Mouse (Mus musculus) Patski (cell line): ENCODE measurements around the gene Smim15. TPM values are rescaled to one million over a fixed set of nuclear protein-coding genes. Genes with fewer than 3 reads are reported as not detected.

Source experiments
- ATAC-seq: fragments of 100-300 bp; one replicate; pipeline ENCODE4 v1.8.0; 2021
- CTCF ChIA-PET: fragments of 350-600 bp; sonication (Branson Sonifier 250); formaldehyde crosslinking; loops from one replicate; lab custom pipeline; 2022; ENCODE audit warnings: inconsistent platforms; lab: Charles Lee
- POLR2A ChIA-PET: fragments of 350-600 bp; sonication (Branson Sonifier 250); formaldehyde crosslinking; loops from one replicate; lab custom pipeline; 2022; ENCODE audit warnings: antibody characterized with exemption, inconsistent platforms; lab: Charles Lee
- DNase-seq: peaks from one replicate; pipeline ENCODE4 v3.0.0-alpha.2; 2011; ENCODE audit warnings: low read depth, low spot score
- H3K27me3 ChIP-seq: fragments of 371-371 bp; one replicate; pipeline ENCODE4 v1.5.1; 2021
- CTCF ChIP-seq: fragments of 100-300 bp; IDR thresholded peaks from one replicate; pipeline ENCODE4 v1.5.1; 2021
- in situ Hi-C: fragments of 300-500 bp; cut with MboI; formaldehyde crosslinking; loops from 3 replicates; pipeline ENCODE4 v1.11.1; 2018; ENCODE audit warnings: low pct_unique_long_range_greater_than_20kb, mixed read lengths
- polyA plus RNA-seq: library from polyadenylated mRNA; unstranded; gene quantifications from one replicate; pipeline ENCODE4 v1.2.3, GENCODE M21; 2021

The Smim15 gene
- polyA plus RNA-seq, 1 experiment from 2014 or later, result 69.3 TPM

DNA sequence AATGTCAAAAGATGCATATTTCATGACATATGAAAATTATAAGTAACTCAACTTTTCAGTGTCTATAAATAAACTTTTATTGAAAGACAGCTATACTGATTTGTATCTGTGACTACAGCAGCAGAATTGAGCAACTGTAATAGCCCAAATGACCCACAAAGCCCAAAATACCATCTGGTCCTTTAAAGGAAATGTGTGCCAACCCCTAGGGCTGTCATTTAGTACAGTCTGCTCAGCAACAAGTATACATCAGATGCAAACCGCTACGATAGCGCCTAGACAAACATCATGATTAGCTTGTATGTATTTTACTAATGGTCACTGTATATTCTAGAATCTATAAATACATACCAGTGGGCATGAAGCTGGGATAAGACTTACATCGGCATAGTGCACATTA is 39.8 kb downstream of the Smim15 start:
- DNase-seq (no peak), ATAC-seq (no peak)
- TF ChIP-seq CTCF, result no peak
- in situ Hi-C loops, result no loop called here
- ChIA-PET CTCF (interaction anchor here (0.9 to 1.3 kb wide), 2 partner anchors 8 to 33 kb away, joined by 3 to 4 read pairs; no protein-coding TSS in a partner anchor), POLR2A (no interaction called here)
- no peaks in the 10 kb centered on the region for H3K27me3 ChIP-seq

DNA sequence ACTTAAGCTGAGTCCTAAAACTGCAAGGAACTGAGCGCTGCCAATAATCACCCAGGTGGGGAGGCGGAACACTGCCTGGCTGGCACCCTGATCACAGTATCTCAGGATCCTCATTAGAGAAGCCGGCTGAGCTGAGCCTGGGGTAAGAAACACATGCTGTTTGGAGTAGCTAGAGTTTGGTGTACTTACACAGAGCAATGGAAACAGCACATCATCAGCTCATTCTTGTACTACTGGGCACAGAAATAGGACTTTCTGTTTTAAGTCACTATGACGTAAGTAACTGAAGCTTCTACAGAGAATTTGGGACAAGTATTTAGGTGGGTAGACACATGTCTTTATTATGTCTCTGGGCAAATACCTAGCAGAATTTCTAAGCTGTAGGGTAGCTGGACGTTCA is 41.8 kb downstream of the Smim15 start:
- no peak for TF ChIP-seq CTCF
- ChIA-PET POLR2A (no interaction called here), CTCF (interaction anchor here (1.0 to 1.9 kb wide), 2 partner anchors 9 to 16 kb away, joined by 3 to 4 read pairs; no protein-coding TSS in a partner anchor)
- in situ Hi-C loops, result no loop called here
- no peak for ATAC-seq
- no peak for DNase-seq
- no peaks in the 10 kb centered on the region for H3K27me3 ChIP-seq

DNA sequence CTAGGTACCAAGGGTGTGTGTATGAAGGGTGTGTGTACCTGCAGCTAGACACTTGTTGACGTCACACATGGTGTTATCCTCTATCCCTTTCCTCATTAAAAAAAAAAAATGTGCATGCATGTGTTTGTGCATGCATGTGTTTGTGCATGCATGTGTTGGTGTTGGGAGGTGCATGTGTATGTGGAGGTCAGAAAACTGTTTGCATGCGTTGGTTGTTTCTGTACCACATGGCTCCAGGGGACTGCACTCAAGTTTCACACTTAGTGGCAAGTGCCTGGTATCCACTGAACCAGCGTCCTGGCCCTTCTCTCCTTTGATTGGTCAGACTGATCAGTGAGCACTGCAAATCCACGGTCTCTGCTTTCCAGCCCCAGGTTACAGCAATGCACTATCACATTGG is 42.5 kb downstream of the Smim15 start:
- no peaks in the 10 kb centered on the region for H3K27me3 ChIP-seq
- DNase-seq, result no peak
- in situ Hi-C loops, result no loop called here
- ChIA-PET POLR2A (no interaction called here), CTCF (interaction anchor here (0.6 to 1.9 kb wide), 3 partner anchors 9 to 20 kb away, joined by 3 to 4 read pairs (median 3); no protein-coding TSS in a partner anchor)
- no peak for ATAC-seq
- no peak for TF ChIP-seq CTCF

DNA sequence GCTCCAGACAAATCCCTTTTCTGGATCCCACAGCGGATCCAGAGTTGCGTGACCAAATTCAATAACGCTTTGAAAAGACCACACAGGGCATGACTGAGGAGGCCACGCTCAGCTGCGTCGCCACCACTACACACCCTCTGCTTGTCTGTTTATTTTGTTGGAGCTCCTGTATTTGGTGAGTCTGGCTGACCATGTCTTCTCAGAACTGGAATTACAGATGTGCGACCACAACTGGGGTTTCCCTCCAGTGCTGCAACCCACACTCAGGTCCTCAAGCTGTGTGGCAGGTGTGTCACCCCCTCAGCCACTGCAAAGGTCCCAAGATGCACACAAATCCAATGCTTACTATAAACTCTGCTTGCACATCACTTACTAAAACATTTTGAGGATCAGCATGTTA is 48.0 kb downstream of the Smim15 start:
- no peak for DNase-seq
- CTCF ChIA-PET, result interaction anchor here (1.0 kb wide), 1 partner anchor 9 kb away, joined by 4 read pairs; no protein-coding TSS in a partner anchor
- in situ Hi-C loops, result no loop called here
- H3K27me3 ChIP-seq, result no peaks in the 10 kb centered on the region
- ATAC-seq, result no peak
- no peak for TF ChIP-seq CTCF
- POLR2A ChIA-PET, result interaction anchor here (0.8 kb wide), 1 partner anchor 15 kb away, joined by 4 read pairs; no protein-coding TSS in a partner anchor

DNA sequence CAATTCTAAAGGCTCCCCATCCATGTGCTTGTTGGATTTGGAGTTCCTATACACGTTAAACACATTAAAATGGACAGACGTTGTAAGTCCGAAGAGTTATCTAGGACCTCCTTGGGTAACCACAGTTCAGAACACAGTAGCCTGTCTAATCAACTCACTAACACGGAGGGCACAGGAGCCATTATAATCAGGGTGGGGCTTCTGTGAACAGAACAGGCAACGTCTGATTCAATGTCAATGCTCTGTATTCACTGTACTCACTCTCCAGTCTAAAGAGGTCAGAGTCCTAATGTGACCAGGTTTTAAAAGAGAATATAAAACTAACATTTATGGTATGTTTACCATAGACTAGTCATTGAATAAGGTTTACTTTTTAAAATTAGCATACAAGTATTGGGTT is 50.4 kb downstream of the Smim15 start:
- TF ChIP-seq CTCF, result no peak
- ATAC-seq (no peak), DNase-seq (no peak)
- ChIA-PET POLR2A (no interaction called here), CTCF (interaction anchor here (1.5 kb wide), 1 partner anchor 9 kb away, joined by 3 read pairs; no protein-coding TSS in a partner anchor)
- H3K27me3 ChIP-seq, result no peaks in the 10 kb centered on the region
- in situ Hi-C loops, result no loop called here

DNA sequence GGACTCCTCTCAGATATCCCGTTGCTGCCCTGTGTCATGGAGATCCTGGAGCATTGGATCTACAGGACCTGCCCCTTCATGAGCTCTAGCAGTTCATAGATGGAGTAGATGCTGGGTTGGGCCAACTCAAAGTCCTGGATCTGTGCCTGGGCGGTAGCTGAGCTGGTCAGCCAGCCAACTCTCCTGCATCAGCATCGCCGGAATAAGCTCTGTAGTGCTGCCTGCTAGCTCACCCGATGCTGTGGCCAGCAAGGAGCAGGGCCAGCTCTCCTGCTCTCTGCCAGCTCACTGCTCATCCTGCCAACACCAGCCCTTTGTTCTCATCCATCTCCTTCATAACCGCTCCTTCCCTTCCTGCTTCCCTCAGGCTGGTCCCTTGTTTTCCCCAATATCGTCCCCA is 51.4 kb downstream of the Smim15 start:
- in situ Hi-C loops, result no loop called here
- ChIA-PET POLR2A (no interaction called here), CTCF (interaction anchor here (1.5 kb wide), 1 partner anchor 10 kb away, joined by 3 read pairs; no protein-coding TSS in a partner anchor)
- no peak for ATAC-seq
- H3K27me3 ChIP-seq, result no peaks in the 10 kb centered on the region
- DNase-seq, result no peak
- TF ChIP-seq CTCF, result no peak

DNA sequence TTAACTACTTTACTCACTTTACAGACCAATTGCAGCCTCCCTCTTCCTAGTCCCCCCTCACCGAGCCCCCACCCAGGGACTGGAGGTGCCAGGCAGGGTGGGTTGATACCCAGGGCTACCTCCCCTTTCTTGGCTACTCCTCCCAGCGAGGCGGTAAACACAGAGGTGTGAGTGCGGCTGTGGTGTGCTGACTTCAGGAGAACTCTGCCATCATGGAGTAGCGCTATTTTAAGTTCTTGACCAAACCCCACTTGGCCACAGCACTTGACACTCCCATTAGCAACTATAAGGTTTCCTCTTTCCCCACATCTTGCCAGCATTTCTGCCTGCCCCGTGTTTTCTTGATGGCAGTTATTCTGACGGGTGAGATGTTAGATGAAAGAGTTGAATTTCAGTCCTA is 52.2 kb downstream of the Smim15 start:
- no peak for TF ChIP-seq CTCF
- ATAC-seq (no peak), DNase-seq (no peak)
- ChIA-PET CTCF (no interaction called here), POLR2A (no interaction called here)
- H3K27me3 ChIP-seq, result no peaks in the 10 kb centered on the region
- in situ Hi-C loops, result no loop called here

Other genes starting within 250 kb of the Smim15 start
- gene Ndufaf2, start 114.2 kb downstream of the Smim15 start, polyA plus RNA-seq, result 43.1 TPM
- 6.8 TPM for gene Ercc8, start 114.3 kb downstream of the Smim15 start, polyA plus RNA-seq
- gene Elovl7, start 170.0 kb downstream of the Smim15 start, polyA plus RNA-seq, result 111 TPM